Mouse (Mus musculus) liver, adult 2 months (tissue): ENCODE data around the gene Swi5. TPM values are rescaled to one million over a fixed set of nuclear protein-coding genes. Genes with fewer than 3 reads are reported as not detected.

ENCODE experiments used
- DNase-seq: peaks from one replicate; pipeline ENCODE4 v3.0.0-alpha.2; 2011; ENCODE audit warnings: low read depth, low spot score; ENCODE audit errors: extremely low read depth
- H3K27ac ChIP-seq: fragments of 200-500 bp; replicated peaks from 2 replicates; pipeline ENCODE4 v1.5.1; 2012; ENCODE audit warnings: low read depth, mild to moderate bottlenecking, control low read depth, inconsistent platforms, low read length; ENCODE audit not compliant: insufficient read depth
- H3K27me3 ChIP-seq: fragments of 200-500 bp; 2 replicates; pipeline ENCODE4 v1.6.1; 2012; ENCODE audit warnings: mild to moderate bottlenecking, moderate library complexity, low read length, inconsistent platforms; ENCODE audit not compliant: control insufficient read depth, insufficient read depth
- H3K36me3 ChIP-seq: fragments of 200-500 bp; 2 replicates; pipeline ENCODE4 v1.6.1; 2012; ENCODE audit warnings: low read length, inconsistent platforms; ENCODE audit not compliant: control insufficient read depth, insufficient read depth
- H3K4me1 ChIP-seq: fragments of 200-500 bp; 2 replicates; pipeline ENCODE4 v1.6.1; 2011; ENCODE audit warnings: low read length; ENCODE audit not compliant: control insufficient read depth, insufficient read depth
- H3K4me3 ChIP-seq: fragments of 200-500 bp; 2 replicates; pipeline ENCODE4 v1.5.1; 2011; ENCODE audit warnings: low read depth, mild to moderate bottlenecking, control low read depth, low read length, moderate library complexity; ENCODE audit not compliant: insufficient read depth
- H3K79me2 ChIP-seq: fragments of 200-500 bp; 2 replicates; pipeline ENCODE4 v1.6.1; 2012; ENCODE audit warnings: inconsistent platforms, mild to moderate bottlenecking, low read length, moderate library complexity; ENCODE audit not compliant: control insufficient read depth, insufficient read depth
- H3K9ac ChIP-seq: fragments of 200-500 bp; 2 replicates; pipeline ENCODE4 v1.6.1; 2012; ENCODE audit warnings: low read depth, mild to moderate bottlenecking, control low read depth, inconsistent platforms, low read length
- CTCF ChIP-seq: fragments of 200-500 bp; IDR thresholded peaks from 2 replicates; pipeline ENCODE4 v1.5.1; 2011; ENCODE audit warnings: low read depth, low read length, control low read depth
- POLR2A ChIP-seq: fragments of 200-500 bp; IDR thresholded peaks from 2 replicates; pipeline ENCODE4 v1.6.1; 2011; ENCODE audit warnings: low read length, control low read depth; ENCODE audit not compliant: insufficient read depth; ENCODE audit errors: extremely low read depth
- WGBS: fragments of 180-500 bp; shearing (Covaris S2); methylation state at CpG from one replicate; pipeline ENCODE4 v1.1.7; 2018; 5-methylcytosine and 5-hydroxymethylcytosine counted together
- polyA plus RNA-seq: library from polyadenylated mRNA; depleted of rRNA; stranded (reverse); fragments of >200 nt; gene quantifications from 2 replicates; pipeline ENCODE4 v1.2.3, GENCODE M21; 2012
- total RNA-seq: library from RNA; depleted of rRNA; stranded (reverse); fragments of >200 nt; gene quantifications from 2 replicates; pipeline ENCODE4 v1.2.3, GENCODE M21; 2014

Gene Swi5
- total and polyA plus RNA-seq, 2 experiments, result 171 to 384 TPM

- Histone ChIP-seq H3K9ac (peak overlapping the region; percentile 80), H3K27me3 (no peaks in the 10 kb centered on the region), H3K4me1 (peaks cover 9% of the 10 kb centered on the region), H3K79me2 (peaks cover 30% of the 10 kb centered on the region; the same call in 1 of the 2 replicates), H3K4me3 (peak overlapping the region; percentile 65), H3K27ac (peak overlapping the region; percentile 75), H3K36me3 (peaks cover 7% of the 10 kb centered on the region; the same call in 1 of the 2 replicates)
- peak; percentile 25 for DNase-seq
- under 1% methylated on average over 29 of the region's 29 CpGs for WGBS
- no peak for TF ChIP-seq POLR2A
- TF ChIP-seq CTCF, result no peak
These were observed 576 bp upstream of the Swi5 start for GRCm38 (mm10) chr2:32288371-32288931.

- Histone ChIP-seq H3K4me1 (peaks cover 12% of the 10 kb centered on the region), H3K36me3 (peaks cover 4% of the 10 kb centered on the region; the same call in 1 of the 2 replicates), H3K4me3 (peak within 1 kb of the TSS; percentile 88), H3K27ac (peak within 1 kb of the TSS; percentile 91), H3K9ac (peak within 1 kb of the TSS; percentile 88), H3K27me3 (no peaks in the 10 kb centered on the region), H3K79me2 (peaks cover 30% of the 10 kb centered on the region; the same call in 1 of the 2 replicates)
- TF ChIP-seq CTCF, result no peak
- no peak for TF ChIP-seq POLR2A
- WGBS, result 0% methylated on average over 23 of the region's 23 CpGs
- DNase-seq, result no peak
These were observed 488 bp downstream of the Swi5 start, which contains the start of gene Golga2 for GRCm38 (mm10) chr2:32287334-32287840. Golga2 (plus strand) TSS chr2:32287384.

- 79% methylated on average over 3 of the region's 3 CpGs for WGBS
- no peak overlapping the region for H3K27ac ChIP-seq
- no peak overlapping the region for H3K9ac ChIP-seq
- H3K4me3 ChIP-seq, result no peak overlapping the region
- H3K27me3 ChIP-seq, result no peaks in the 10 kb centered on the region
- no peak for DNase-seq
- H3K36me3 ChIP-seq, result peaks cover 26% of the 10 kb centered on the region
- peaks cover 11% of the 10 kb centered on the region; the same call in 1 of the 2 replicates for H3K79me2 ChIP-seq
- TF ChIP-seq POLR2A (no peak), CTCF (no peak)
- peaks cover 11% of the 10 kb centered on the region for H3K4me1 ChIP-seq
These were observed 3.9 kb downstream of the Swi5 start for GRCm38 (mm10) chr2:32283986-32284385.

- 24% methylated on average over 1 of the region's 1 CpGs for WGBS
- no peaks in the 10 kb centered on the region for H3K27me3 ChIP-seq
- H3K4me3 ChIP-seq, result no peak overlapping the region
- no peak for TF ChIP-seq POLR2A
- peak; percentile 91 for TF ChIP-seq CTCF
- DNase-seq, result peak; percentile 81
- peak overlapping the region; percentile 34; the same call in 1 of the 2 replicates for H3K27ac ChIP-seq
- H3K4me1 ChIP-seq, result peaks cover 11% of the 10 kb centered on the region
- H3K9ac ChIP-seq, result no peak overlapping the region
- peaks cover 35% of the 10 kb centered on the region for H3K36me3 ChIP-seq
- peaks cover 6% of the 10 kb centered on the region; the same call in 1 of the 2 replicates for H3K79me2 ChIP-seq
These were observed 5.1 kb downstream of the Swi5 start for GRCm38 (mm10) chr2:32282727-32283126.

GRCm38 (mm10) chr2:32282289-32282688 is 5.6 kb downstream of the Swi5 start:
- Histone ChIP-seq H3K4me3 (no peak overlapping the region), H3K9ac (no peak overlapping the region), H3K27ac (peak overlapping the region; percentile 34; the same call in 1 of the 2 replicates), H3K36me3 (peaks cover 35% of the 10 kb centered on the region), H3K79me2 (peaks cover 1% of the 10 kb centered on the region; the same call in 1 of the 2 replicates), H3K4me1 (peaks cover 11% of the 10 kb centered on the region), H3K27me3 (no peaks in the 10 kb centered on the region)
- no peak for DNase-seq
- TF ChIP-seq POLR2A (no peak), CTCF (no peak)
- 78% methylated on average over 2 of the region's 2 CpGs for WGBS

GRCm38 (mm10) chr2:32275823-32276222 is 12.1 kb downstream of the Swi5 start:
- H3K27ac ChIP-seq, result no peak overlapping the region
- H3K36me3 ChIP-seq, result peaks cover 24% of the 10 kb centered on the region
- 30% methylated on average over 3 of the region's 3 CpGs for WGBS
- H3K79me2 ChIP-seq, result no peaks in the 10 kb centered on the region
- peak; percentile 54 for DNase-seq
- peak; percentile 67 for TF ChIP-seq CTCF
- no peak for TF ChIP-seq POLR2A
- no peaks in the 10 kb centered on the region for H3K27me3 ChIP-seq
- no peak overlapping the region for H3K9ac ChIP-seq
- no peaks in the 10 kb centered on the region for H3K4me1 ChIP-seq
- no peak overlapping the region for H3K4me3 ChIP-seq
